Mouse (Mus musculus) hindbrain, embryonic 12.5 days (tissue): ENCODE measurements around the gene Serpinb9c. TPM values are rescaled to one million over a fixed set of nuclear protein-coding genes. Genes with fewer than 3 reads are reported as not detected.
"Not testable (repeated sequence)": the region's sequence is repeated elsewhere in the genome, so short reads cannot be mapped to it uniquely, and the experiment has no call there.

Experiments
- ATAC-seq: fragments of 200-750 bp; cut with Nextera tagmentation; 2 replicates; pipeline ENCODE4 v1.8.0; 2017; ENCODE audit warnings: moderate TSS enrichment; ENCODE audit not compliant: low FRiP score
- H3K27ac ChIP-seq: fragments of 300-500 bp; sonication (generic); 2 replicates; pipeline ENCODE4 v1.5.1; 2016; ENCODE audit warnings: mild to moderate bottlenecking
- H3K27me3 ChIP-seq: fragments of 300-500 bp; sonication (generic); 2 replicates; pipeline ENCODE4 v1.6.1; 2016; ENCODE audit warnings: mild to moderate bottlenecking
- H3K36me3 ChIP-seq: fragments of 300-500 bp; sonication (generic); 2 replicates; pipeline ENCODE4 v1.6.1; 2016; ENCODE audit warnings: mild to moderate bottlenecking
- H3K4me1 ChIP-seq: fragments of 300-500 bp; sonication (generic); 2 replicates; pipeline ENCODE4 v1.6.1; 2016
- H3K4me2 ChIP-seq: fragments of 300-500 bp; sonication (generic); replicated peaks from 2 replicates; pipeline ENCODE4 v1.6.1; 2016; ENCODE audit warnings: mild to moderate bottlenecking
- H3K4me3 ChIP-seq: fragments of 300-500 bp; sonication (generic); 2 replicates; pipeline ENCODE4 v1.5.1; 2016; ENCODE audit warnings: mild to moderate bottlenecking
- H3K9ac ChIP-seq: fragments of 300-500 bp; sonication (generic); 2 replicates; pipeline ENCODE4 v1.6.1; 2016; ENCODE audit warnings: mild to moderate bottlenecking, moderate library complexity
- H3K9me3 ChIP-seq: fragments of 300-500 bp; sonication (generic); replicated peaks from 2 replicates; pipeline ENCODE4 v1.6.1; 2016; ENCODE audit warnings: mild to moderate bottlenecking
- WGBS: fragments of 180-500 bp; shearing (Covaris S2); methylation state at CpG from one replicate; pipeline ENCODE4 v1.1.7; 2016; 5-methylcytosine and 5-hydroxymethylcytosine counted together
- polyA plus RNA-seq: library from polyadenylated mRNA; unstranded; fragments of >200 nt; fragmentation: Nextera tagmentation; extraction: Ambion mirVana; gene quantifications from 2 replicates; pipeline ENCODE4 v1.2.1, GENCODE M21; 2016

Serpinb9c gene
- not detected in 2 replicates for polyA plus RNA-seq

DNA sequence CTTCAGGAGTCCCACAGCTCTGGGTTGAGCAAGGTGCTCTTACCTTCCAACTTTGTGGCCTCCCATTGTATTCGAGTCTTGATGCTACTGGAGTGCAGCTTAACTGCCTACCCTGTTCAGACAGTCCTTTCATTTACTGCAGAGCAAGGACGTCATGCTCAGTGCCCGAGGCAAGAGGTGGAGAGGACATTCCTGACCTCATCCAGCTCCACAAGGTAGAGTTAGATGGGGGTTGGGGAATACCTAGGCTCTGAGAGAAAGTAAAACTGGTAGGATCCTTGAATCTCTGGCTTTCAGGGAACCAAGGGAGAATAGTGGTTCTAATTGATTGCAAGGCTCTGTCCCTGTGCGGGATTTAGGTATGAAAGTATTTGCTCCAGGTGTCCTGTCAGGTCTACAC lies at the start of gene Serpinb9c:
Serpinb9c (minus strand) TSS at position 101 of the 400 bp plus-strand sequence.
- Histone ChIP-seq H3K4me1 (no peaks in the 10 kb centered on the region), H3K36me3 (no peaks in the 10 kb centered on the region), H3K9me3 (no peaks in the 10 kb centered on the region), H3K4me3 (no peak within 1 kb of the TSS), H3K4me2 (no peak within 1 kb of the TSS), H3K27ac (no peak within 1 kb of the TSS), H3K9ac (no peak within 1 kb of the TSS), H3K27me3 (no peaks in the 10 kb centered on the region)
- WGBS: 85% methylated on average over 4 of the region's 4 CpGs
- no peak for ATAC-seq

DNA sequence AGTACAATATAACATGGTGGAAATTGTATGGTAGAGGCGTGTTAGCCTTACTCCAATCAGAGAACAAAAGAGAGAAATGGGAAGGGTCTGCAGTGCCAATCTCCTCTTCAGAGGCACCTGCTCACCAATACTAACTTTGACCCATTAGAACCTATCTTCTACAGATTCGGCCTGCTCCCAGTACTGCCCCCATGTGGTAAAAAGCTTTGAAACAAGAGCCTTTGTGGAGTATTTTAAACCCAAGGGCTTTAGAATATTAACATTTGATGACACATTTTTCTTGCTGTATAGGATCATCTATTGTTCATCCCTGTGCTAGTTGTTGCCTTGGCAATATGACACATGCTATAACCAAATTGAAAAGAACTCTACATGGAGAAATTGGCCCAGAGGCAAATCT lies 40.2 kb upstream of the Serpinb9c start:
- Histone ChIP-seq H3K4me3 (no peak overlapping the region), H3K27me3 (no peaks in the 10 kb centered on the region), H3K4me1 (no peaks in the 10 kb centered on the region), H3K27ac (no peak overlapping the region), H3K36me3 (no peaks in the 10 kb centered on the region), H3K4me2 (no peak overlapping the region), H3K9ac (no peak overlapping the region), H3K9me3 (0 out of 2 replicates have a peak, but pooled peaks cover 3% of the 10 kb centered on the region)
- no peak for ATAC-seq
- 64% methylated on average over 2 of the region's 2 CpGs for WGBS

DNA sequence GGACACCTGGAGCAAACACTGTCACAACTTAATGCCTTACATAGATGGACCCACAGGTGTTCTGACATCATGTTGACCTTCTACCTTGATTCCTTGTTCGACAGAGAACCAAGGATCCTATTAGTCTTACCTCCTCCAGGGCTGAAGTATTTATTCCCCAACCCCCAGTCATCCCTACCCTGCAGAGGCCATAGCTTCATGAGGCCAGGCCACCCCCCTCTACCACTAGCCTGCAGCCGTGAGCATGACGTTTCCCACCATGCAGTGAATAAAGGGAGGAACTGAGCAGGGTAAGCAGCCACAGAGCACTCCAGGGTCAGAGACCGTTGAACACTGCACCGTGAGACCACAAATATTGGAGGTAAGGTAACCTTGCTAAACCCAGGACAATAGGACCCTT lies 33.1 kb upstream of the Serpinb9c start, which contains the start of gene Serpinb9d:
Serpinb9d (plus strand) TSS at position 301 of the 400 bp plus-strand sequence.
- no peak within 1 kb of the TSS for H3K4me3 ChIP-seq
- 84% methylated on average over 5 of the region's 5 CpGs for WGBS
- no peaks in the 10 kb centered on the region for H3K4me1 ChIP-seq
- no peak for ATAC-seq
- H3K27ac ChIP-seq: no peak within 1 kb of the TSS
- H3K27me3 ChIP-seq: no peaks in the 10 kb centered on the region
- H3K36me3 ChIP-seq: no peaks in the 10 kb centered on the region
- no peaks in the 10 kb centered on the region; the same call in 1 of the 2 replicates for H3K9me3 ChIP-seq
- no peak within 1 kb of the TSS for H3K9ac ChIP-seq
- H3K4me2 ChIP-seq: no peak within 1 kb of the TSS

DNA sequence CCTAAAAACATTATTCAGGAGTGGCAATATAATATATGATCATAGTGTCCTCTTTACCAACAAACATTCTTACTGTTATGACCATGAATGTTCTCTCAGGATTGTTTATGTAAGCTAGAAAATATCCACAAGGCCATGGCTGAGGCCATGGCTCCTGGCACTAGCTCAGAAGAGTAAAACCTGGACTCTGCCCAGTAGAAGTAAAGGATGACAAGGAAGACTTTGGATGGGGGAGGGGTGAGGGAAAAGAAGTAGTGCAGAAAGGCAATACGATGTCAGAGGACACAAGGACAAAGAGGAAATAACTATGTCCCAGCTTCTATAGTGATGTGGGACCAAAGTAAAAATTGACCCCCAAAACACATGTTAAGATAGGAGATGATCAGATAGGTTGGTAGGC lies 30.9 kb upstream of the Serpinb9c start:
- WGBS: 88% methylated on average over 1 of the region's 1 CpGs
- H3K4me3 ChIP-seq, H3K27me3 ChIP-seq, H3K4me1 ChIP-seq, H3K9me3 ChIP-seq, H3K36me3 ChIP-seq, H3K27ac ChIP-seq, H3K4me2 ChIP-seq, H3K9ac ChIP-seq, ATAC-seq: not testable (repeated sequence)

DNA sequence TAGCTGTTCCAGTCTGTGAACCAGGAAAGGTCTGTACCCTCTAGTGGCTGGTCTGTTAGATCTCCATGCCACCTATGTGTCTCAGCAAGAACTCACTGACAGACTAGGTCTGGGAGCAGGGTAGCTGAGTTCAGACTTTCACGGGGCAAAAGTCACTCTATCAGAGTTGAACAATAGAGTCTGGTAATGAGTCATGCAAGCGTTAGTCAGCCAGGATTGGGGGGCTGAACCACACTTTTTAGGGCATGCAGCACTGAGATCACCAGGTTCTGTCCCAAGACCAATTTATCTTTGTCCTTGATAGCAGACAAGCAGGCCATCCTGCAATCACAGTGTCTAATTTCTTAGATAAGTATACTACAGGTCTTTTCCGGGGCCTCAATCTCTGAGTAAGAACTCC lies 18.1 kb downstream of the Serpinb9c start:
- H3K4me1 ChIP-seq: no peaks in the 10 kb centered on the region
- H3K27ac ChIP-seq: no peak overlapping the region
- no peak overlapping the region for H3K9ac ChIP-seq
- no peak for ATAC-seq
- no peak overlapping the region for H3K4me2 ChIP-seq
- no peaks in the 10 kb centered on the region for H3K36me3 ChIP-seq
- no peaks in the 10 kb centered on the region for H3K9me3 ChIP-seq
- H3K4me3 ChIP-seq: no peak overlapping the region
- WGBS: 86% methylated on average over 3 of the region's 3 CpGs
- no peaks in the 10 kb centered on the region for H3K27me3 ChIP-seq

DNA sequence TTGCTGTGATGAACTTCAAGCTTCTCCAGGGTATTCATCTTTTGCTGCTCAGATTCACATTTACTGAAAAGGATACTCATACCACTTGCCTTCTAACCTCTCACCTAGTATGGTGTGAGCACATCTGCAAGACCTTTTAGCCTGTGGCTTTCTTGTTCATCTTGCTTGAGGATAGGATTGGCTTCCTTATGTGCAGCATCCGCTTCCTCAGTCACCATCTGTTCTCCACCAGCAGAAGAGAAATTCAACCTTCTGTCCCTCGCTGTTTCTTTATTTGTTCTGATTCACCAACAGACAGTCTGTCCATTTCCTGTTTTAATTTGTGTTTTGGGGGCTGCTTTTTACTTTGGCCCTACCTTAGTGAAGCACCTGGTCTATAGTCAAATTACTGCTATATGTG lies 21.8 kb downstream of the Serpinb9c start:
- H3K4me3 ChIP-seq: no peak overlapping the region
- no peak for ATAC-seq
- H3K27ac ChIP-seq: no peak overlapping the region
- H3K27me3 ChIP-seq: no peaks in the 10 kb centered on the region
- no peak overlapping the region for H3K9ac ChIP-seq
- H3K4me2 ChIP-seq: no peak overlapping the region
- H3K4me1 ChIP-seq: no peaks in the 10 kb centered on the region
- peaks cover 5% of the 10 kb centered on the region; the same call in 1 of the 2 replicates for H3K9me3 ChIP-seq
- 90% methylated on average over 2 of the region's 2 CpGs for WGBS
- no peaks in the 10 kb centered on the region for H3K36me3 ChIP-seq

DNA sequence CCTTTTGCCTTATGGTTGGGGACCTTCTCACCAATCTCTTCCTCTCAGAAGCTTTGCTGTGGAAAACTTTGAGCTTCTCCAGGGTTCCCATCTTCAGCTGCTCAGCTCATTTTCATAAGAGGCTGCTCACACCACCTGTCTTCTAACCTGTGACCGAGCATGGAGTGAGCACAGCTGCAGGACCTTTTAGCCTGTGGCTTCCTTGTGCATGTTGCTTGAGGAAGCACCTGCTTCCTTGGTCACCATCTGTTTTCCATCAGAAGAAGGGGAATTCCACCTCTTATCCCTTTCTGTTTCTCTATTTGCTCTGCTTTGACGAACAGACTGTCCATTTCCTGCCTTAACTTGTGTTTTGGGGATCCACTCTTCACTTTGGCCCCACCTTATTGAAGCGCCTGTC lies 46.5 kb downstream of the Serpinb9c start:
- no peak for ATAC-seq
- WGBS: 62% methylated on average over 3 of the region's 3 CpGs
- no peak overlapping the region for H3K27ac ChIP-seq
- H3K4me3 ChIP-seq: no peak overlapping the region
- H3K27me3 ChIP-seq: no peaks in the 10 kb centered on the region
- no peaks in the 10 kb centered on the region for H3K36me3 ChIP-seq
- peaks cover 11% of the 10 kb centered on the region; the same call in 1 of the 2 replicates for H3K9me3 ChIP-seq
- no peak overlapping the region for H3K9ac ChIP-seq
- H3K4me2 ChIP-seq: no peak overlapping the region
- no peaks in the 10 kb centered on the region for H3K4me1 ChIP-seq

DNA sequence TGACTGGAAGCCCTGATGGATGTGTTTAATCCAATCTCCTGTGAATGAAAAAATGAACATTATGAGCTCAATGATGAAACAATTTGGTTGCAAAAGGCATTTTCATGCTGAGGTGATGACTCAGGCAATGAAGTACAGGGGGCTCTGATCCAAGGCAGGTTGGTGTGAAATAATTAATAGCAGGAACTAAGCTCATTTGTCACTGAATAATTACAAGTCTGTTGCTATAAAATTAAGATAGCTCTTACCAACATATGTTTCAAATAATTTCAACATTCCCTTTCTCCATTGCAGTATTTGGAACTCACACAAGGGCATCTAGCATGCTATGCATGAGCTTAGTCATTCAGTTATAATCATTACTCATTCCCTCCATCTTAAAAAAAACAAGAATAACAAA lies 53.9 kb downstream of the Serpinb9c start:
- H3K4me1 ChIP-seq: no peaks in the 10 kb centered on the region
- no peak for ATAC-seq
- H3K36me3 ChIP-seq: no peaks in the 10 kb centered on the region
- H3K9ac ChIP-seq: no peak overlapping the region
- H3K4me3 ChIP-seq: no peak overlapping the region
- no peaks in the 10 kb centered on the region for H3K27me3 ChIP-seq
- H3K9me3 ChIP-seq: peaks cover 9% of the 10 kb centered on the region; the same call in 1 of the 2 replicates
- no peak overlapping the region for H3K4me2 ChIP-seq
- H3K27ac ChIP-seq: no peak overlapping the region

Other genes starting within 250 kb of the Serpinb9c start
- 0.88 and 1.4 TPM in 2 replicates for gene Serpinb6b, start 194.5 kb downstream of the Serpinb9c start, polyA plus RNA-seq
- gene Serpinb9, start 156.5 kb downstream of the Serpinb9c start, polyA plus RNA-seq: 1.5 and 1.8 TPM in 2 replicates
- 0.10 and 0.31 TPM in 2 replicates for gene Serpinb9b, start 132.3 kb downstream of the Serpinb9c start, polyA plus RNA-seq
- 4.9 and 6.1 TPM in 2 replicates for gene Serpinb1b, start 81.2 kb downstream of the Serpinb9c start, polyA plus RNA-seq
- gene Serpinb9d, start 33.2 kb upstream of the Serpinb9c start, polyA plus RNA-seq: not detected in 2 replicates
- gene Serpinb9e, start 89.9 kb upstream of the Serpinb9c start, polyA plus RNA-seq: not detected in 2 replicates
- gene Serpinb9f, start 164.3 kb upstream of the Serpinb9c start, polyA plus RNA-seq: not detected in 2 replicates
- not detected in 2 replicates for gene Gm11397, start 236.0 kb upstream of the Serpinb9c start, polyA plus RNA-seq